Comparison of ENCODE assay signal across 8 mouse cellular contexts in the genomic region with DNA sequence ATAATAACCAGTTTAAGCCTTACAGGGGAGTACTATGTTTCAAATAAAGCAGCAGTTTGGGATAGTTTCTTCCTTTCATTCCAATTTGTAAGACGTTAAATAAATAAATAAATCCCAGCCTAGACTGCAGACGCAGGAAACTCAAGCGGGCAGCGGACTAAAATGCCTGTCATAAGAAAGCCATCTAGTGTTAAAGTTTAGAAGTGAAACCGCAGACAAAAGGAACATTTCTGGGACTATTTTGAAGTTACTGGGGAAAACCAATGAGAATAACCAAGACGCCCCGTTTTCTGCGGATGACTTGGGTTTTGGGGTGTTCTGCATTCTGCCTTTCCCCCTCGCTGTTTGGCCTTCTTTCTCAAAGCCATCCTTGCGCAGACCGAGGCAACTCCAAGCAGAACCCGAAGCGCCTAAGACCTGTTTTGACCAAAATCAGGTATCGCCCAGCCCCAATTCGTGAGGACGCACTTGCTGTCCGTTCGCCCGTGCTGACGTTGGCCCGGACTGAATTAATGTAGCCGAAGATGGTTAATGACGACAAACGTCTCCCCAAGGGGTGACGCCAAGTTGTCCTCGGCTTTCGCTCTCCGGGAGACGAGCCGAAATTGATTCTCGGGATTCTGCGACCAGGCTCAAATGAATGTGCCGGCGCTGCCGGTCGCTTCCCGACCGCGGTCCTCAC. TPM values are rescaled to one million over a fixed set of nuclear protein-coding genes. Genes with fewer than 3 reads are reported as not detected.
DNase-seq lines count a peak whose midpoint lies in the region; ATAC-seq and TF ChIP-seq lines count a peak whose summit lies in the region.

No protein-coding gene starts in this region.

- H3K4me1 ChIP-seq in embryonic fibroblast, embryonic 13.5 days (ENCODE audit: control insufficient read depth, insufficient read depth, low read length): no peaks in the 10 kb centered on the region
- peaks cover 5% of the 10 kb centered on the region for H3K4me1 ChIP-seq in lung, adult 2 months (ENCODE audit: control insufficient read depth, insufficient read depth, low read length)
- peaks cover 15% of the 10 kb centered on the region for H3K4me1 ChIP-seq in neural tube, embryonic 14.5 days (ENCODE audit: control insufficient read depth, insufficient read depth, low read length)

- no peak for TF ChIP-seq POLR2A in embryonic fibroblast, embryonic 13.5 days (IDR thresholded peaks at IDR 0.05; ENCODE audit: low read depth, low read length)
- no peak for TF ChIP-seq POLR2A in lung, adult 2 months (IDR thresholded peaks at IDR 0.05; ENCODE audit: borderline replicate concordance, extremely low read depth, low read depth, low read length)

- peak overlapping the region; percentile 7; the same call in 1 of the 2 replicates for H3K27ac ChIP-seq in embryonic fibroblast, embryonic 13.5 days (ENCODE audit: insufficient read depth, low read length)
- 0 out of 2 replicates have a peak overlapping the region, but pooled peaks have one; percentile 53 for H3K27ac ChIP-seq in neural tube, embryonic 14.5 days (ENCODE audit: low read depth, low read length)

- DNase-seq in CD8-positive naive resting alpha-beta T cell, adult 2 months (ENCODE audit: low read depth in 2 of 2, low spot score in 2 of 2): peak; percentile 18 to 32
- peak; percentile 30 for DNase-seq in adrenal gland, postnatal 25 days
- DNase-seq in heart, postnatal 10 days: peak; percentile 71
- peak; percentile 68 to 83 for DNase-seq in kidney, postnatal 36 days
- peak; percentile 56 for DNase-seq in lung, adult 2 months

- intact Hi-C loops in heart, postnatal 10 days (cut with DNase I): loop anchor here (1.0 to 10.0 kb wide), 8 partner anchors 38 to 504 kb away; no protein-coding TSS in a partner anchor

- ATAC-seq in neural tube, embryonic 14.5 days (ENCODE audit: low read depth): peak; percentile 11
- ATAC-seq in megakaryocyte-erythroid progenitor cell, adult 5-6 weeks (replicated peaks; ENCODE audit: low FRiP score, low TSS enrichment, poor library complexity, severe bottlenecking): no peak

- H3K4me2 ChIP-seq in neural tube, embryonic 14.5 days (ENCODE audit: low read depth, low read length): peak overlapping the region; percentile 61

- H3K27me3 ChIP-seq in neural tube, embryonic 14.5 days (ENCODE audit: control insufficient read depth, insufficient read depth, low read length): no peaks in the 10 kb centered on the region

- peak overlapping the region; percentile 81 for H3K4me3 ChIP-seq in embryonic fibroblast, embryonic 13.5 days (ENCODE audit: insufficient read depth, low read length)
- H3K4me3 ChIP-seq in lung, adult 2 months (replicated peaks; ENCODE audit: extremely low read depth, low read depth, low read length): peak overlapping the region; percentile 70
- H3K4me3 ChIP-seq in neural tube, embryonic 14.5 days (ENCODE audit: low read depth, low read length): peak overlapping the region; percentile 70

- TF ChIP-seq CTCF in embryonic fibroblast, embryonic 13.5 days (IDR thresholded peaks at IDR 0.05; ENCODE audit: borderline replicate concordance, insufficient read depth, low read length): no peak
- TF ChIP-seq CTCF in lung, adult 2 months (IDR thresholded peaks at IDR 0.05; ENCODE audit: insufficient read depth, low read length): 0 out of 2 replicates have a peak, but pooled peaks have one; percentile 5

- peak overlapping the region; percentile 78 for H3K9ac ChIP-seq in neural tube, embryonic 14.5 days (replicated peaks; ENCODE audit: low read depth, low read length)

- WGBS in lung, adult 2 months: under 1% methylated on average over 39 of the region's 39 CpGs
- under 1% methylated on average over 39 of the region's 39 CpGs for WGBS in neural tube, embryonic 14.5 days

- H3K9me3 ChIP-seq in neural tube, embryonic 14.5 days (ENCODE audit: control insufficient read depth, low read length): no peaks in the 10 kb centered on the region

- H3K36me3 ChIP-seq in neural tube, embryonic 14.5 days (ENCODE audit: control insufficient read depth, insufficient read depth, low read length): no peaks in the 10 kb centered on the region

RNA-seq across cellular contexts. Expression of gene Sipa1l2, which starts 0.6 kb away (rescaled TPM):
- total RNA-seq in adrenal gland, postnatal 25 days (2021): 54.5 and 79.1 TPM in 2 replicates
- polyA plus RNA-seq in embryonic fibroblast, embryonic 13.5 days (2011; ENCODE audit: insufficient read length, low read depth, missing spikeins): 10.3 and 12.6 TPM in 2 replicates
- total RNA-seq in heart, postnatal 10 days (2021): 10 to 100 TPM; 52.7 to 67.3 TPM
- polyA plus RNA-seq in lung, adult 2 months (2012; rRNA removed): 36.3 and 38.6 TPM in 2 replicates
- polyA plus RNA-seq in neural tube, embryonic 14.5 days (2014; fragmentation: Nextera tagmentation; extraction: Ambion mirVana): 14.0 and 20.1 TPM in 2 replicates
- 0.89 and 0.94 TPM in 2 replicates for total RNA-seq in megakaryocyte-erythroid progenitor cell, adult 5-6 weeks (2014; fragmentation: Nextera tagmentation)
- 0.42 and 1.1 TPM in 2 replicates for total RNA-seq in megakaryocyte-erythroid progenitor cell, adult 5-6 weeks (2017)

Comparison
In these comparisons a context has a peak if more than half of its experiments do, and no peak if none do; other contexts are left out.
1. DNase-seq: peak in every context shown above with its lines; median percentile 76 in kidney, postnatal 36 days; 71 in heart, postnatal 10 days; 56 in lung, adult 2 months; 30 in adrenal gland, postnatal 25 days; 25 in CD8-positive naive resting alpha-beta T cell, adult 2 months.
2. RNA of gene Sipa1l2, which starts 0.6 kb away (total RNA-seq): 54.5 to 79.1 TPM in adrenal gland, postnatal 25 days and 52.7 to 67.3 TPM in heart, postnatal 10 days; 0.42 to 1.1 TPM in megakaryocyte-erythroid progenitor cell, adult 5-6 weeks; every median in the first group is over 10 times any median in the second.
3. Peak in every context shown above with its lines, with median percentiles within 50 percentile points of each other: H3K4me3 ChIP-seq.